Mouse (Mus musculus) adrenal gland, adult (tissue): ENCODE measurements around the gene Rchy1.
A peak's percentile ranks its signal among the peaks of the same experiment; 100 is the strongest.
"Not testable (repeated sequence)": the region's sequence is repeated elsewhere in the genome, so short reads cannot be mapped to it uniquely, and the experiment has no call there.

Source experiments
- DNase-seq, 2 experiments: peaks; one replicate each; pipeline ENCODE4 v3.0.0; 2022 to 2023; ENCODE audit warnings: low spot score in 1 of 2; ENCODE audit not compliant: inconsistent age in 2 of 2

The Rchy1 gene

GRCm38 (mm10) chr5:91960606-91961254 is 2.1 kb downstream of the Rchy1 start:
- peak; percentile 24 to 80 for DNase-seq

- DNase-seq: peak in 1 of 2 experiments; percentile 40
These were observed 2.9 kb downstream of the Rchy1 start for GRCm38 (mm10) chr5:91959986-91960385.

- no peak for DNase-seq
These were observed 3.8 kb downstream of the Rchy1 start for GRCm38 (mm10) chr5:91959096-91959495.

GRCm38 (mm10) chr5:91956991-91957760 is 5.7 kb downstream of the Rchy1 start:
- DNase-seq: no peak

- DNase-seq: no peak
These were observed 11.5 kb downstream of the Rchy1 start for GRCm38 (mm10) chr5:91951404-91951803.

GRCm38 (mm10) chr5:91949441-91949840 is 13.4 kb downstream of the Rchy1 start:
- no peak for DNase-seq

GRCm38 (mm10) chr5:91947008-91947407 is 15.9 kb downstream of the Rchy1 start:
- no peak for DNase-seq

- not testable (repeated sequence) for DNase-seq
These were observed 17.3 kb downstream of the Rchy1 start for GRCm38 (mm10) chr5:91945609-91946008.

- DNase-seq: no peak
These were observed 49.6 kb downstream of the Rchy1 start for GRCm38 (mm10) chr5:91913231-91913630.

GRCm38 (mm10) chr5:91911384-91912106 is 51.3 kb downstream of the Rchy1 start:
- no peak for DNase-seq

GRCm38 (mm10) chr5:91910616-91911015 is 52.3 kb downstream of the Rchy1 start:
- no peak for DNase-seq

- DNase-seq: no peak
These were observed 53.8 kb downstream of the Rchy1 start for GRCm38 (mm10) chr5:91909010-91909620.
